Mouse (Mus musculus) liver, embryonic 13.5 days (tissue): ENCODE results near the gene Camp. TPM values are rescaled to one million over a fixed set of nuclear protein-coding genes. Genes with fewer than 3 reads are reported as not detected.
A peak's percentile ranks its signal among the peaks of the same experiment; 100 is the strongest.

Experiments used
- ATAC-seq: fragments of 200-750 bp; cut with Nextera tagmentation; 2 replicates; pipeline ENCODE4 v1.8.0; 2017; ENCODE audit warnings: low read depth, mild to moderate bottlenecking, moderate number of reproducible peaks, moderate library complexity
- DNase-seq: peaks from one replicate; pipeline ENCODE4 v3.0.0; 2022
- H3K27ac ChIP-seq: fragments of 300-500 bp; sonication (generic); 2 replicates; pipeline ENCODE4 v1.5.1; 2015; ENCODE audit warnings: moderate library complexity, mild to moderate bottlenecking, inconsistent platforms
- H3K27me3 ChIP-seq: fragments of 300-500 bp; sonication (generic); 2 replicates; pipeline ENCODE4 v1.6.1; 2015; ENCODE audit warnings: mild to moderate bottlenecking, inconsistent platforms
- H3K36me3 ChIP-seq: fragments of 300-500 bp; sonication (generic); 2 replicates; pipeline ENCODE4 v1.6.1; 2015; ENCODE audit warnings: mild to moderate bottlenecking, inconsistent platforms
- H3K4me1 ChIP-seq: fragments of 300-500 bp; sonication (generic); replicated peaks from 2 replicates; pipeline ENCODE4 v1.6.1; 2015; ENCODE audit warnings: inconsistent platforms
- H3K4me2 ChIP-seq: fragments of 300-500 bp; sonication (generic); 2 replicates; pipeline ENCODE4 v1.6.1; 2015; ENCODE audit warnings: inconsistent platforms, mild to moderate bottlenecking, moderate library complexity
- H3K4me3 ChIP-seq: fragments of 300-500 bp; sonication (generic); replicated peaks from 2 replicates; pipeline ENCODE4 v1.5.1; 2015; ENCODE audit warnings: mild to moderate bottlenecking, inconsistent platforms
- H3K9ac ChIP-seq: fragments of 300-500 bp; sonication (generic); 2 replicates; pipeline ENCODE4 v1.6.1; 2015; ENCODE audit warnings: mild to moderate bottlenecking, inconsistent platforms
- H3K9me3 ChIP-seq: fragments of 300-500 bp; sonication (generic); replicated peaks from 2 replicates; pipeline ENCODE4 v1.6.1; 2016; ENCODE audit warnings: inconsistent platforms
- WGBS: fragments of 180-500 bp; shearing (Covaris S2); methylation state at CpG from one replicate; pipeline ENCODE4 v1.1.7; 2015; ENCODE audit not compliant: insufficient replicate concordance; 5-methylcytosine and 5-hydroxymethylcytosine counted together
- microRNA-seq: library from miRNA; unstranded; fragments of <30 nt; microRNA quantifications from one replicate; pipeline ENCODE4, GENCODE M21; 2016
- polyA plus RNA-seq: library from polyadenylated mRNA; unstranded; fragments of >200 nt; fragmentation: Nextera tagmentation; extraction: Ambion mirVana; gene quantifications from 2 replicates; pipeline ENCODE4 v1.2.1, GENCODE M21; 2015

Camp gene
- polyA plus RNA-seq, 1 experiment from 2014 or later: 39.6 TPM

- Histone ChIP-seq H3K9me3 (no peaks in the 10 kb centered on the region), H3K27me3 (no peaks in the 10 kb centered on the region), H3K4me3 (no peak overlapping the region), H3K4me1 (no peaks in the 10 kb centered on the region), H3K4me2 (no peak overlapping the region), H3K36me3 (no peaks in the 10 kb centered on the region), H3K9ac (no peak overlapping the region), H3K27ac (no peak overlapping the region)
- DNase-seq: no peak
- 77% methylated on average over 1 of the region's 1 CpGs for WGBS
- no peak for ATAC-seq
Measured at GRCm38 (mm10) chr9:109798051-109798450, 51.4 kb downstream of the Camp start.

Small RNA genes within 50 kb of the gene (microRNA-seq; reads per million reads assigned to microRNA genes)
- gene Mir7089: 3.2 reads per million, percentile 5 among the genes with 10 or more reads in this experiment

Other genes starting within 250 kb of the Camp start
- gene Fbxw24, start 223.6 kb downstream of the Camp start, polyA plus RNA-seq: not detected in 2 replicates
- 0.06 TPM in 1 of 2 replicates, not detected in the other for gene Fbxw25, start 185.0 kb downstream of the Camp start, polyA plus RNA-seq
- not detected in 2 replicates for gene Fbxw18, start 146.9 kb downstream of the Camp start, polyA plus RNA-seq
- gene Fbxw26, start 103.5 kb downstream of the Camp start, polyA plus RNA-seq: not detected in 2 replicates
- gene Fbxw27, start 58.9 kb downstream of the Camp start, polyA plus RNA-seq: not detected in 2 replicates
- gene Spink8, start 37.3 kb downstream of the Camp start, polyA plus RNA-seq: not detected in 2 replicates
- 55.1 and 58.0 TPM in 2 replicates for gene Nme6, start 16.9 kb downstream of the Camp start, polyA plus RNA-seq
- gene Cdc25a, start 26.0 kb upstream of the Camp start, polyA plus RNA-seq: 16.7 and 18.8 TPM in 2 replicates
- 9.0 and 12.4 TPM in 2 replicates for gene Map4, start 81.8 kb upstream of the Camp start, polyA plus RNA-seq